Mouse (Mus musculus) Patski (cell line): ENCODE data around the gene Moap1. TPM values are rescaled to one million over a fixed set of nuclear protein-coding genes. Genes with fewer than 3 reads are reported as not detected.

Source experiments
- ATAC-seq: fragments of 100-300 bp; one replicate; pipeline ENCODE4 v1.8.0; 2021
- CTCF ChIA-PET: fragments of 350-600 bp; sonication (Branson Sonifier 250); formaldehyde crosslinking; loops from one replicate; lab custom pipeline; 2022; ENCODE audit warnings: inconsistent platforms; lab: Charles Lee
- POLR2A ChIA-PET: fragments of 350-600 bp; sonication (Branson Sonifier 250); formaldehyde crosslinking; loops from one replicate; lab custom pipeline; 2022; ENCODE audit warnings: antibody characterized with exemption, inconsistent platforms; lab: Charles Lee
- DNase-seq: peaks from one replicate; pipeline ENCODE4 v3.0.0-alpha.2; 2011; ENCODE audit warnings: low read depth, low spot score
- H3K27me3 ChIP-seq: fragments of 371-371 bp; one replicate; pipeline ENCODE4 v1.5.1; 2021
- CTCF ChIP-seq: fragments of 100-300 bp; IDR thresholded peaks from one replicate; pipeline ENCODE4 v1.5.1; 2021
- in situ Hi-C: fragments of 300-500 bp; cut with MboI; formaldehyde crosslinking; loops from 3 replicates; pipeline ENCODE4 v1.11.1; 2018; ENCODE audit warnings: low pct_unique_long_range_greater_than_20kb, mixed read lengths
- polyA plus RNA-seq: library from polyadenylated mRNA; unstranded; gene quantifications from one replicate; pipeline ENCODE4 v1.2.3, GENCODE M21; 2021

The Moap1 gene
- polyA plus RNA-seq, 1 experiment from 2014 or later = 13.3 TPM

- CTCF ChIA-PET = interaction anchor here (1.1 to 1.8 kb wide), 2 partner anchors 15 to 199 kb away, joined by 3 to 6 read pairs; no protein-coding TSS in a partner anchor
- in situ Hi-C loops = no loop called here
- no peak for ATAC-seq
- TF ChIP-seq CTCF = no peak
- no peaks in the 10 kb centered on the region for H3K27me3 ChIP-seq
- no peak for DNase-seq
- POLR2A ChIA-PET = no interaction called here
These were observed 19.6 kb downstream of the Moap1 start for GRCm38 (mm10) chr12:102723861-102724260.

- in situ Hi-C loops = no loop called here
- no peak for TF ChIP-seq CTCF
- no peak for DNase-seq
- ChIA-PET CTCF (interaction anchor here (1.8 kb wide), 1 partner anchor 198 kb away, joined by 6 read pairs; no protein-coding TSS in a partner anchor), POLR2A (no interaction called here)
- no peaks in the 10 kb centered on the region for H3K27me3 ChIP-seq
- no peak for ATAC-seq
These were observed 20.5 kb downstream of the Moap1 start for GRCm38 (mm10) chr12:102722966-102723365.

GRCm38 (mm10) chr12:102722451-102722850 is 21.0 kb downstream of the Moap1 start:
- ChIA-PET POLR2A (no interaction called here), CTCF (interaction anchor here (1.8 kb wide), 1 partner anchor 198 kb away, joined by 6 read pairs; no protein-coding TSS in a partner anchor)
- no peak for TF ChIP-seq CTCF
- in situ Hi-C loops = no loop called here
- H3K27me3 ChIP-seq = no peaks in the 10 kb centered on the region
- no peak for DNase-seq
- ATAC-seq = no peak

- POLR2A ChIA-PET = interaction anchor here (1.0 kb wide), 1 partner anchor 10 kb away, joined by 4 read pairs; no protein-coding TSS in a partner anchor
- TF ChIP-seq CTCF = peak; percentile 74
- in situ Hi-C loops = no loop called here
- no peaks in the 10 kb centered on the region for H3K27me3 ChIP-seq
- no peak for ATAC-seq
- no peak for DNase-seq
- CTCF ChIA-PET = interaction anchor here (0.9 to 3.0 kb wide), 15 partner anchors 10 to 252 kb away, joined by 3 to 26 read pairs (median 4); partner anchors contain the start of gene Golga5
These were observed 23.7 kb downstream of the Moap1 start for GRCm38 (mm10) chr12:102719552-102720315.

DNA sequence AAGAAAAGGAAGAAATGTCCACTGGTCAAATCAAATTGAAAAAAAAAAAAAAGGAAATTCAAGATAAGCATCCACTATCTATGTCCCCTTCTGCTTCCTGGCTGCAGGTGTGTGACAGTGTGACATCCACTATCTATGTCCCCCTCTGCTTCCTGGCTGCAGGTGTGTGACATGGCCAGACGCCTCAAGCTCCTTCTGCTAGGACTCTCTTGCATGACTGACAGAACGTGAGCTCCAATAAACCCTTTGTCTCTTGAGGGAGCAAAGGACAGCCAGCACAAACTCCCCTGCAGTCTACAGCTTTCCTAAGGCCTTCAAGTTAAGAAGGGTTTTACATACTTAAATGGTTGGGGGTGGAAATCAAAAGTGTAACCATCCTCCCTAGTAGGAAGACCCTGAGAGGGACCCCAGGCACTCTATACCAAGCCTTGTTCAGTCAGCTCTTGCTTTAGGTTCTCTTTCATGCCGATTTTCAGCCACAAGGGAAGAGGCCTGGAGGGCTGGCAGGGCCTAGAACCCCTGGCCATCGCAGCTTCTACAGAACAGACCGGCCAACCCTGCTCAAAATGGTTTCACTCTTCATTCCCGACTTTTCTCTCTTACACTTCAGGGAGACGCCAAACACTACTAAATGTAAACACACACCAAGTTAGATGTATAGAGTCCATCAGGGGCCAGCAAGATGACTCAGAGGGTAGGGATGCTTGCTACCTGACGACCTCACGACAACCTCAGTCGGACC is 28.6 kb downstream of the Moap1 start:
- ATAC-seq = no peak
- DNase-seq = no peak
- CTCF ChIA-PET = interaction anchor here (1.3 kb wide), 1 partner anchor 9 kb away, joined by 4 read pairs; the partner anchor contains the start of gene Itpk1
- POLR2A ChIA-PET = interaction anchor here (0.7 kb wide), 1 partner anchor 16 kb away, joined by 4 read pairs; no protein-coding TSS in a partner anchor
- no peaks in the 10 kb centered on the region for H3K27me3 ChIP-seq
- in situ Hi-C loops = no loop called here
- TF ChIP-seq CTCF = no peak

- no peak for TF ChIP-seq CTCF
- CTCF ChIA-PET = interaction anchor here (1.3 kb wide), 1 partner anchor 9 kb away, joined by 4 read pairs; the partner anchor contains the start of gene Itpk1
- POLR2A ChIA-PET = no interaction called here
- no peak for DNase-seq
- ATAC-seq = no peak
- no peaks in the 10 kb centered on the region for H3K27me3 ChIP-seq
- in situ Hi-C loops = no loop called here
These were observed 29.3 kb downstream of the Moap1 start for GRCm38 (mm10) chr12:102714116-102714515.

DNA sequence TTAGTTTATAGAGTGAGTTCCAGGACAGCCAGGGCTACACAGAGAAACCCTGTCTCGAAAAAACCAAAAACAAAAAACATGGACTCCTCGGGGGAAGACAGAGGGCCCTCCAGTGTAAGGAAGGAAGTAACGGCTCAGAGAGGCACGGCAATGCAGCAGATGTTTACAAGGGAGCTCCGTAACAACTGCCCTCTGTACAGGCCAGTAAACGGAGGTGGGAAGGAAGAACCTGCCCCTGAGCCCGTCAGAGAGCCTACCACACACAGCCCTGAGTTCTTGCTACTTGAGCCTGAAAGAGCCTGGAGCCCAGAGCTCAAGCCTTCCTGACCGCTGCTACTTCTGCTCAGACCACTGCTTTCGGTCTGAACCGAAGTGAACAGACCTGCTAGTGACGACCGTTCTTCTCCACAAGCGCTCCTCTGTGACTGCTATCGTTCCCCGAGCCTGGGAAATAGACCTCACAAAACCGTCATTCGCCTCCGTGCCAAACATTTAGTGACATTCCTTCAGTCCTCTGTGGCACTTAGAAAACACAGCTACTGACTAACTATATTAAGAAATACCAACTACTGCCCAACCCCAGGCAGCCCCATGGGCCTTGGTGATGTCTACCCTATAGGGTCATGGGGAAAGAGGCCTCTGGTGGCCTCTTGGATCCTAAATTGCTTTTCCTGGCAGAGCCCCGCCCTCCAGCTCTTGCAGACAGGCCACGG is 30.2 kb downstream of the Moap1 start:
- ATAC-seq (no peak), DNase-seq (no peak)
- H3K27me3 ChIP-seq = no peaks in the 10 kb centered on the region
- CTCF ChIA-PET = interaction anchor here (1.3 to 1.8 kb wide), 2 partner anchors 8 to 11 kb away, joined by 4 to 7 read pairs; partner anchors contain the start of gene Itpk1
- POLR2A ChIA-PET = no interaction called here
- no peak for TF ChIP-seq CTCF
- in situ Hi-C loops = no loop called here

DNA sequence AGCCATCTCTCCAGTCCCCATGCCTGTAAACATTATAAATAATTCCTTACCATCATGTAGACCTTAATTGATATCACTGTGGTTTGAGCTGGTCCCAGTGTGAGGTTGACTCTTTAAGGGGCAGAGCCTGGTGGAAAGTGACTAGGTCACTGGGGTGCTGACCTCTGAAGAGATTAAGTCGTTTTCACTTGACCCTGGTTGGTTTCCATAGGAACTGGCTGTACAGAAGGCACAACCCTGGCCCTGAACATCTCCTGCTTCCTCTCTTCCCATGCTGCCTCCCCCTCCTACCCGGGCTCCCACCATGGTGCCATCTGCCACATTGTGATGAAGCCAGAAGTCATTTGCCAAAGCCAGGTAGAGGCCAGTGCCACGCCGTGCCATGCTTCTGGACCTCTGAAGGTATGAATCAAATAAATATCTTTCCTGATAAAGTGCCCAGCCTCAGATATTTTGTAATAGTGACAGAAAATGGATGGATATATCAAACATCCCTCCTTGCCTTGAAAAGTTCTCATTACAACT is 32.5 kb downstream of the Moap1 start:
- CTCF ChIA-PET = no interaction called here
- no peaks in the 10 kb centered on the region for H3K27me3 ChIP-seq
- in situ Hi-C loops = no loop called here
- no peak for TF ChIP-seq CTCF
- POLR2A ChIA-PET = interaction anchor here (1.7 kb wide), 1 partner anchor 8 kb away, joined by 4 read pairs; no protein-coding TSS in a partner anchor
- no peak for ATAC-seq
- no peak for DNase-seq

GRCm38 (mm10) chr12:102709896-102710295 is 33.6 kb downstream of the Moap1 start:
- DNase-seq (no peak), ATAC-seq (no peak)
- TF ChIP-seq CTCF = no peak
- H3K27me3 ChIP-seq = no peaks in the 10 kb centered on the region
- ChIA-PET CTCF (interaction anchor here (1.1 kb wide), 1 partner anchor 9 kb away, joined by 4 read pairs; no protein-coding TSS in a partner anchor), POLR2A (interaction anchor here (1.7 kb wide), 1 partner anchor 9 kb away, joined by 4 read pairs; no protein-coding TSS in a partner anchor)
- in situ Hi-C loops = loop anchor here (5.0 kb wide), 3 partner anchors 73 to 183 kb away; no protein-coding TSS in a partner anchor
